Mouse (Mus musculus): Measurements from ENCODE around the gene Sfmbt2. TPM values are rescaled to one million over a fixed set of nuclear protein-coding genes. Genes with fewer than 3 reads are reported as not detected.

The Sfmbt2 gene
- polyA plus RNA-seq (2012; rRNA removed), result 0.18 and 0.29 TPM in 2 replicates

GRCm38 (mm10) chr2:10370176-10370575 is at the start of gene Sfmbt2:
Gene Sfmbt2 (plus strand): TSS chr2:10370510.

Other genes with a start within 250 kb of the Sfmbt2 start
- gene Itih2, start 239.1 kb upstream of the Sfmbt2 start, polyA plus RNA-seq (2012; rRNA removed), result 5.0 and 7.0 TPM in 2 replicates
- 46.8 and 55.7 TPM in 2 replicates for gene Itih5, start 216.9 kb upstream of the Sfmbt2 start, polyA plus RNA-seq (2012; rRNA removed)